Mouse (Mus musculus): ENCODE data around the gene Gm11756. TPM values are rescaled to one million over a fixed set of nuclear protein-coding genes. Genes with fewer than 3 reads are reported as not detected.
"Not testable (repeated sequence)": the region's sequence is repeated elsewhere in the genome, so short reads cannot be mapped to it uniquely, and the experiment has no call there.

Gene Gm11756
- not detected for total RNA-seq (2021)

GRCm38 (mm10) chr4:73920660-73921059 lies at the start of gene Gm11756:
Gm11756 (minus strand) TSS chr4:73920760.
- DNase-seq (ENCODE audit: extremely low spot score in 1 of 2, low spot score in 2 of 2); intact Hi-C loops (cut with DNase I): not testable (repeated sequence)

- intact Hi-C loops (cut with DNase I): no loop called here
- no peak for DNase-seq (ENCODE audit: extremely low spot score in 1 of 2, low spot score in 2 of 2)
These were observed 29.9 kb upstream of the Gm11756 start, which contains the start of gene 2310002L09Rik for GRCm38 (mm10) chr4:73950375-73950896. 2310002L09Rik (minus strand) TSS chr4:73950846.

- intact Hi-C loops (cut with DNase I); DNase-seq (ENCODE audit: extremely low spot score in 1 of 2, low spot score in 2 of 2): not testable (repeated sequence)
These were observed 14.7 kb downstream of the Gm11756 start, which contains the start of gene Gm13871 for GRCm38 (mm10) chr4:73905853-73906252. Gm13871 (minus strand) TSS chr4:73905953.

- DNase-seq (ENCODE audit: extremely low spot score in 1 of 2, low spot score in 2 of 2); intact Hi-C loops (cut with DNase I): not testable (repeated sequence)
These were observed 29.5 kb downstream of the Gm11756 start, which contains the start of gene Gm11757 for GRCm38 (mm10) chr4:73891012-73891411. Gm11757 (minus strand) TSS chr4:73891112.

- DNase-seq (ENCODE audit: extremely low spot score in 1 of 2, low spot score in 2 of 2); intact Hi-C loops (cut with DNase I): not testable (repeated sequence)
These were observed 44.4 kb downstream of the Gm11756 start, which contains the start of gene Gm11758 for GRCm38 (mm10) chr4:73876166-73876565. Gm11758 (minus strand) TSS chr4:73876266.

Other genes starting within 250 kb of the Gm11756 start
- not detected for gene Gm428, start 237.2 kb downstream of the Gm11756 start, total RNA-seq (2021)
- under 1 TPM; 0.21 to 0.61 TPM for gene Rasef, start 129.8 kb downstream of the Gm11756 start, total RNA-seq (2021)
- gene Gm11758, start 44.5 kb downstream of the Gm11756 start, total RNA-seq (2021): not detected
- not detected for gene Gm11757, start 29.6 kb downstream of the Gm11756 start, total RNA-seq (2021)
- gene Gm13871, start 14.8 kb downstream of the Gm11756 start, total RNA-seq (2021): not detected
- not detected for gene 2310002L09Rik, start 30.1 kb upstream of the Gm11756 start, total RNA-seq (2021)
- gene Frmd3, start 92.7 kb upstream of the Gm11756 start, total RNA-seq (2021): 10 to 100 TPM; 25.4 to 25.6 TPM

Measured in left cerebral cortex, postnatal 10 days (tissue).